Comparison of ENCODE assay signal across 7 mouse cellular contexts in genomic region chr5:66654220-66654619, GRCm38 (mm10). TPM values are rescaled to one million over a fixed set of nuclear protein-coding genes. Genes with fewer than 3 reads are reported as not detected.
DNase-seq lines count a peak whose midpoint lies in the region.

No protein-coding gene starts in this region.

- DNase-seq in ovary, postnatal 14 days (ENCODE audit: low spot score) = peak; percentile 8
- no peak for DNase-seq in ovary, postnatal 10 days (ENCODE audit: low spot score)
- peak; percentile 24 to 28 for DNase-seq in gastrocnemius, postnatal 36 days
- DNase-seq in kidney, adult 18-20 months = peak; percentile 34
- DNase-seq in lung, postnatal 4 days = peak; percentile 64 to 75
- no peak for DNase-seq in left cerebral cortex, adult 11 months (ENCODE audit: low spot score)
- no peak for DNase-seq in thymus, postnatal 4 days

- intact Hi-C loops in gastrocnemius, postnatal 36 days (cut with DNase I) = no loop called here

RNA-seq across cellular contexts. Expression of gene Uchl1, which starts 21.7 kb away (rescaled TPM):
- total RNA-seq in gastrocnemius, postnatal 36 days (2021) = 1 to 10 TPM; 3.3 to 5.0 TPM

RNA-seq across cellular contexts. Expression of gene Apbb2, which starts 35.6 kb away (rescaled TPM):
- 10 to 100 TPM; 32.0 to 39.1 TPM for total RNA-seq in gastrocnemius, postnatal 36 days (2021)

Comparison
In these comparisons a context has a peak if more than half of its experiments do, and no peak if none do; other contexts are left out.
1. DNase-seq: peak in ovary, postnatal 14 days (single experiment), gastrocnemius, postnatal 36 days (2 of 2), kidney, adult 18-20 months (single experiment) and lung, postnatal 4 days (2 of 2); none in ovary, postnatal 10 days (single experiment), left cerebral cortex, adult 11 months (single experiment) and thymus, postnatal 4 days (single experiment).